Mouse (Mus musculus) lung, embryonic 15.5 days (tissue): ENCODE measurements around the gene Axin2. TPM values are rescaled to one million over a fixed set of nuclear protein-coding genes. Genes with fewer than 3 reads are reported as not detected.

ENCODE experiments used
- ATAC-seq: fragments of 200-750 bp; cut with Nextera tagmentation; 2 replicates; pipeline ENCODE4 v1.8.0; 2017; ENCODE audit warnings: moderate number of reproducible peaks, borderline replicate concordance; ENCODE audit not compliant: low FRiP score, low TSS enrichment; ENCODE audit errors: extremely low read depth
- H3K27ac ChIP-seq: fragments of 300-500 bp; sonication (generic); 2 replicates; pipeline ENCODE4 v1.5.1; 2015; ENCODE audit warnings: moderate library complexity, mild to moderate bottlenecking, inconsistent platforms
- H3K27me3 ChIP-seq: fragments of 300-500 bp; sonication (generic); 2 replicates; pipeline ENCODE4 v1.6.1; 2015; ENCODE audit warnings: inconsistent platforms
- H3K36me3 ChIP-seq: fragments of 300-500 bp; sonication (generic); 2 replicates; pipeline ENCODE4 v1.6.1; 2015; ENCODE audit warnings: inconsistent platforms
- H3K4me1 ChIP-seq: fragments of 300-500 bp; sonication (generic); 2 replicates; pipeline ENCODE4 v1.6.1; 2015; ENCODE audit warnings: inconsistent platforms
- H3K4me2 ChIP-seq: fragments of 300-500 bp; sonication (generic); 2 replicates; pipeline ENCODE4 v1.6.1; 2015; ENCODE audit warnings: inconsistent platforms, mild to moderate bottlenecking, moderate library complexity
- H3K4me3 ChIP-seq: fragments of 300-500 bp; sonication (generic); 2 replicates; pipeline ENCODE4 v1.5.1; 2015; ENCODE audit warnings: mild to moderate bottlenecking, inconsistent platforms
- H3K9ac ChIP-seq: fragments of 300-500 bp; sonication (generic); 2 replicates; pipeline ENCODE4 v1.6.1; 2015; ENCODE audit warnings: inconsistent platforms
- H3K9me3 ChIP-seq: fragments of 300-500 bp; sonication (generic); 2 replicates; pipeline ENCODE4 v1.6.1; 2016; ENCODE audit warnings: inconsistent platforms
- WGBS: fragments of 180-500 bp; shearing (Covaris S2); methylation state at CpG from one replicate; pipeline ENCODE4 v1.1.7; 2015; 5-methylcytosine and 5-hydroxymethylcytosine counted together
- polyA plus RNA-seq: library from polyadenylated mRNA; unstranded; fragments of >200 nt; fragmentation: Nextera tagmentation; extraction: Ambion mirVana; gene quantifications from 2 replicates; pipeline ENCODE4 v1.2.1, GENCODE M21; 2015

Axin2 gene
- polyA plus RNA-seq, 1 experiment from 2014 or later, result 8.4 TPM

DNA sequence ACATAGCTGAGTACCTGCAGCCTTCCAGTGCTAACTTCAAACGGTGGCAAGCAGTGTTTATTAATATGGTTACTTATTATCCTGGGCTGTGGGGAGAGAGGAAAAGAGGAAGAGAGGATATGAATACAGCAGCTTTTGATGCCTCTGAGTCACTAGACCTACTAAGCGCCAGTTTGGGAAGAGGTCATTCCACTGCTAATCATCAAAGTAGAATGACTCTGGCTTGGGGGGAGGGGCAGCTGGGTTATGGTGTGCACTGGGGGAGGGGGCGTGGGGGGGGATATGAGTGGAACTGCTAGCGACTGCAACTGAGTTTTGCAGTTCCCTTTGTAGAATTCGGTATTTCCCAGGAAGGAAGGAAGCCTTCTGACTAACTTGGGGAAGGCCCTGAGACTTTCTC is 4.2 kb downstream of the Axin2 start:
- Histone ChIP-seq H3K9ac (peak overlapping the region; percentile 86; the same call in 1 of the 2 replicates), H3K4me3 (peak overlapping the region; percentile 77), H3K36me3 (0 out of 2 replicates have a peak, but pooled peaks cover under 1% of the 10 kb centered on the region), H3K27ac (no peak overlapping the region), H3K4me2 (peak overlapping the region; percentile 88), H3K27me3 (no peaks in the 10 kb centered on the region), H3K9me3 (no peaks in the 10 kb centered on the region), H3K4me1 (peaks cover 62% of the 10 kb centered on the region)
- 12% methylated on average over 5 of the region's 5 CpGs for WGBS
- ATAC-seq, result no peak

- Histone ChIP-seq H3K36me3 (peaks cover 6% of the 10 kb centered on the region; the same call in 1 of the 2 replicates), H3K9me3 (no peaks in the 10 kb centered on the region), H3K4me2 (peak overlapping the region; percentile 88), H3K4me1 (peaks cover 70% of the 10 kb centered on the region), H3K27me3 (no peaks in the 10 kb centered on the region), H3K9ac (no peak overlapping the region), H3K4me3 (peak overlapping the region; percentile 77), H3K27ac (no peak overlapping the region)
- no peak for ATAC-seq
- 14% methylated on average over 6 of the region's 6 CpGs for whole genome bisulfite sequencing
Measured at GRCm38 (mm10) chr11:108925202-108925601, 5.1 kb downstream of the Axin2 start.

GRCm38 (mm10) chr11:108925826-108926225 is 5.7 kb downstream of the Axin2 start:
- no peak overlapping the region for H3K9ac ChIP-seq
- no peaks in the 10 kb centered on the region for H3K27me3 ChIP-seq
- ATAC-seq, result no peak
- 60% methylated on average over 9 of the region's 9 CpGs for WGBS
- H3K4me2 ChIP-seq, result peak overlapping the region; percentile 88
- H3K27ac ChIP-seq, result no peak overlapping the region
- peaks cover 9% of the 10 kb centered on the region for H3K36me3 ChIP-seq
- H3K4me3 ChIP-seq, result peak overlapping the region; percentile 14; the same call in 1 of the 2 replicates
- H3K4me1 ChIP-seq, result peaks cover 75% of the 10 kb centered on the region
- no peaks in the 10 kb centered on the region for H3K9me3 ChIP-seq

GRCm38 (mm10) chr11:108926345-108927092 is 6.4 kb downstream of the Axin2 start:
- Histone ChIP-seq H3K4me3 (peak overlapping the region; percentile 9; the same call in 1 of the 2 replicates), H3K9me3 (no peaks in the 10 kb centered on the region), H3K27me3 (no peaks in the 10 kb centered on the region), H3K9ac (no peak overlapping the region), H3K27ac (no peak overlapping the region), H3K4me2 (peak overlapping the region; percentile 88), H3K36me3 (peaks cover 16% of the 10 kb centered on the region), H3K4me1 (peaks cover 76% of the 10 kb centered on the region)
- 32% methylated on average over 10 of the region's 10 CpGs for WGBS
- ATAC-seq, result no peak

- no peak overlapping the region for H3K9ac ChIP-seq
- H3K4me3 ChIP-seq, result 0 out of 2 replicates have a peak overlapping the region, but pooled peaks have one; percentile 9
- ATAC-seq, result no peak
- no peaks in the 10 kb centered on the region for H3K27me3 ChIP-seq
- peaks cover 21% of the 10 kb centered on the region for H3K36me3 ChIP-seq
- peak overlapping the region; percentile 88 for H3K4me2 ChIP-seq
- H3K27ac ChIP-seq, result no peak overlapping the region
- WGBS, result 37% methylated on average over 13 of the region's 13 CpGs
- H3K4me1 ChIP-seq, result peaks cover 76% of the 10 kb centered on the region
- no peaks in the 10 kb centered on the region for H3K9me3 ChIP-seq
Measured at GRCm38 (mm10) chr11:108927093-108927444, 6.9 kb downstream of the Axin2 start.

GRCm38 (mm10) chr11:108928096-108928495 is 7.9 kb downstream of the Axin2 start:
- Histone ChIP-seq H3K36me3 (peaks cover 32% of the 10 kb centered on the region), H3K27me3 (no peaks in the 10 kb centered on the region), H3K4me1 (peaks cover 75% of the 10 kb centered on the region), H3K4me3 (no peak overlapping the region), H3K9ac (no peak overlapping the region), H3K27ac (no peak overlapping the region), H3K4me2 (0 out of 2 replicates have a peak overlapping the region, but pooled peaks have one; percentile 11), H3K9me3 (no peaks in the 10 kb centered on the region)
- WGBS, result 40% methylated on average over 8 of the region's 8 CpGs
- ATAC-seq, result no peak

DNA sequence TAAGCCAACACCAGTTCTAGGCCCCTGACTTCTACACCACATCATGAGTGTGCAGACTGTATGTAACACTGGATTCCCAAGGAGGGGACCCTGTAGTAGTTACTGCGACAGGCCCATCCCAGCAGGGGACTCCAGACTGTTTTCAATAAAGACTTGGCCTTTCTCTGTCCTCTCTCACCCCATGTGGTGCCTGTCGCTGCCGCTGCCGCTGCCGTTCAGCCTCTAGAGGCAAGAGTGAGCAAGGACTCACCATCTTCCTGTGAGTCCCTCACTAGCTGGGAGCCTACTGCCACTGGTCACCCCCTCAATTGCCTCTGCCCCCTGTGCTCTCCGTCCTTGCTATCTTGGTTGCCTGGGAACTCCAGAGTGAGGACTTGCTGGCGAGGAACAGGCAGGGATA is 8.6 kb downstream of the Axin2 start:
- Histone ChIP-seq H3K9ac (no peak overlapping the region), H3K4me1 (peaks cover 75% of the 10 kb centered on the region), H3K27ac (no peak overlapping the region), H3K4me3 (no peak overlapping the region), H3K4me2 (no peak overlapping the region), H3K27me3 (no peaks in the 10 kb centered on the region), H3K36me3 (peaks cover 36% of the 10 kb centered on the region), H3K9me3 (no peaks in the 10 kb centered on the region)
- ATAC-seq, result no peak
- WGBS, result 25% methylated on average over 7 of the region's 7 CpGs

- peaks cover 75% of the 10 kb centered on the region for H3K4me1 ChIP-seq
- no peaks in the 10 kb centered on the region for H3K9me3 ChIP-seq
- no peak overlapping the region for H3K9ac ChIP-seq
- no peak overlapping the region for H3K27ac ChIP-seq
- H3K4me2 ChIP-seq, result no peak overlapping the region
- peaks cover 39% of the 10 kb centered on the region for H3K36me3 ChIP-seq
- no peaks in the 10 kb centered on the region for H3K27me3 ChIP-seq
- no peak overlapping the region for H3K4me3 ChIP-seq
- 61% methylated on average over 4 of the region's 4 CpGs for WGBS
- no peak for ATAC-seq
Measured at GRCm38 (mm10) chr11:108929176-108929575, 9.0 kb downstream of the Axin2 start.

DNA sequence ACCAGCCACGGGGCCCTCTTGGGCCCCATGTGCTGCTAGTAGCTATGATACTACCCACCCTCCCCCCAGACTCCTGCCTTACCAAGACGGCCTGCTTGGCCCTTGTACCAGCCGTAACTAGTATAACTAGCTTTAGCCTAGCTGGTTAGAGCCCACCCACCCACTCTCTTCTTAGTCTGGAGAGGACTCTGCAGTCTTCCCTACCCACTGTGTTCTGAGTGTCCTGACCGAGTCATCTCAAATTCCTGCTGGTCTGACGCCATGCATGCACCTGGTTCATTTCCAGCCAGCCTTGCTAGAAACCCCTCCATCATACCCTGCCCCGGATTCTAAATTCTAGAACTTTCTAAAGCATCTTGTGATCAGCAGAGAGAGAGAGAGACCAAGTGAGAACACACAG is 9.6 kb downstream of the Axin2 start:
- Histone ChIP-seq H3K9ac (no peak overlapping the region), H3K27ac (no peak overlapping the region), H3K4me3 (no peak overlapping the region), H3K4me1 (peaks cover 75% of the 10 kb centered on the region), H3K4me2 (no peak overlapping the region), H3K27me3 (no peaks in the 10 kb centered on the region), H3K36me3 (peaks cover 43% of the 10 kb centered on the region), H3K9me3 (no peaks in the 10 kb centered on the region)
- 77% methylated on average over 6 of the region's 6 CpGs for WGBS
- no peak for ATAC-seq

DNA sequence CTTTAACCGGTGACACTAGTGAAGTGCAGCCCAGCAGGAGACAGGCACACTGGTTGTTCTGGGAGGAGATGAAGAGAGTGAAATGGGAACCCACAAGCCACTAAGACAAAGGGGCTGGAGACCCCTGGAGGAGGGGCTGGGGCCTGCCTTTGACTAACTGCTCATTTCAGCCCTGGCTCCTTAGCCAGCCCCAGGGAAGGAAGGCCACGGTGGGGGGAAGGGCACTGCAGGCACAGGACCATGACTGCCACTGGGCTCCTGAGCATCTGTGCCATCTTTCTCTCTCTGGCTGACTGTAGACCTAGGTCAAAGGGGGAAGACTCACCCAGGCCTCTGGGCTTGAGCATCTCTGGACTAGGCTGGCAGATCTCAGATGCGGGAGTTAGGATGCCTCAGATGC is 10.5 kb downstream of the Axin2 start:
- H3K27me3 ChIP-seq, result no peaks in the 10 kb centered on the region
- no peak for ATAC-seq
- H3K4me2 ChIP-seq, result no peak overlapping the region
- peaks cover 43% of the 10 kb centered on the region for H3K36me3 ChIP-seq
- no peaks in the 10 kb centered on the region for H3K9me3 ChIP-seq
- 53% methylated on average over 2 of the region's 3 CpGs for WGBS
- H3K4me1 ChIP-seq, result peaks cover 76% of the 10 kb centered on the region
- no peak overlapping the region for H3K9ac ChIP-seq
- no peak overlapping the region for H3K4me3 ChIP-seq
- H3K27ac ChIP-seq, result no peak overlapping the region

DNA sequence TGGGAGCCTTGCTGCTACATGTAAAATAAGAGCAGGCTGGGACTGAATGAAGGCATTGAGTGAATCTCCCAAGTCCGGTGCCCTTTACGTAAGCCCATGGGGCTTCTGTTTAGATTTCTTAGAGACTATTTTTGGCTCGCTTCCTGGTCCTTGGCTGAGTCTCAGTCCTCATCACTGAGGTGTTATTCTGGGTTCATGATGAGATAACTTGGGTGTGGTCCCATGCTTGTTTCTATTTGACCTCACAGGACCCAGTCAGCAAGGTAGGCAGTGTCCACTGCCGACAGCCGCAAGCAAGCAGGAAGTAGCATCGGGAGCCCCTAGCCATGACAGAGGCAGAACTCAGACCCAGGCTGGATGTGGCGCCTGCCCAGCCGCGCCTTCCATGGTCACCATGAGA is 13.7 kb downstream of the Axin2 start:
- Histone ChIP-seq H3K4me2 (no peak overlapping the region), H3K4me3 (no peak overlapping the region), H3K9me3 (no peaks in the 10 kb centered on the region), H3K9ac (no peak overlapping the region), H3K27me3 (no peaks in the 10 kb centered on the region), H3K27ac (no peak overlapping the region), H3K36me3 (peaks cover 66% of the 10 kb centered on the region), H3K4me1 (peaks cover 55% of the 10 kb centered on the region)
- 48% methylated on average over 9 of the region's 9 CpGs for WGBS
- no peak for ATAC-seq

DNA sequence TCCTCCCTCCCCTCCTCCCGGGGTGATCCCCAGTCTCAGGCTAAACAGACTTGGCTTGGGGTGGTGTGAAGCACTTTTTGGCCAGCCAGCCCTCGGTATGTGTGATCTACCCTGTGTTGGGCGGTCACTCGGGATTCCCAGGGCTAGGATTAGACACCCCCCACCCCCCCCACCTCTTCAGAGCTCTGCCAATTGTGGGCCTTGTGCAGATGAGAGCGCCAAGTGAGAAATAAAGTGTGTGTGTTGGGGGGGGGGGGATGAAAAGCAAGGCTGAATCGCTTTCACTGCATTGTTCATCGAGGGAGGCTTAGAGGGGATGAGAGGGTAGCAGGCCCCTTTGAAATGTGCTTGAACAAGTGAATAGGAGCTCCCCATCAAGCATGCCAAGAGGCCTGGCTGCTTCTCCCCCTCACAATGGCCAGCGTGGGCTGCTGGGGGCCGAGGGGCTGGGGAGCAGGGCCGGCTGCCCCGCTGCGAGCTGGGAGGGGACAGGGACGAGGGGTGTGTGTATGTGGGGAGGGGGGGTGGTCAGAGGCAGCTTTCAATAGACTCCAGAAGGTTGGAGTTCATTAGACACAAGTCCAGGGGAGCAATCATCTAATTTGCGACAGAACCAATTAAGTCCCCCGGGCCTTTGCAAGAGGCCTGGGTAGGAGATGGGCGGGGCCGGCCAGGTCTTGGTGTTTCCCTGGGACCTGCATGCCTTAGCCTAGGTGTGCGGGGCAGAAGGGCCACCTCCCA is 15.1 kb downstream of the Axin2 start:
- 60% methylated on average over 18 of the region's 18 CpGs for WGBS
- no peaks in the 10 kb centered on the region for H3K9me3 ChIP-seq
- H3K4me1 ChIP-seq, result peaks cover 41% of the 10 kb centered on the region
- H3K27me3 ChIP-seq, result no peaks in the 10 kb centered on the region
- H3K4me2 ChIP-seq, result no peak overlapping the region
- ATAC-seq, result no peak
- H3K36me3 ChIP-seq, result peaks cover 74% of the 10 kb centered on the region
- no peak overlapping the region for H3K27ac ChIP-seq
- no peak overlapping the region for H3K9ac ChIP-seq
- no peak overlapping the region for H3K4me3 ChIP-seq
